Mouse (Mus musculus) urinary bladder, adult 18-20 months (tissue): Measurements from ENCODE around the gene Atxn1.

ENCODE experiments used
- DNase-seq, 2 experiments: peaks; one replicate each; pipeline ENCODE4 v3.0.0; 2022; ENCODE audit warnings: low spot score in 2 of 2, mixed read lengths in 2 of 2

The Atxn1 gene

GRCm38 (mm10) chr13:45964853-45965593 is at the start of gene Atxn1:
Gene Atxn1 (minus strand): TSS chr13:45965008.
- DNase-seq: peak; percentile 47 to 63

GRCm38 (mm10) chr13:46011232-46011631 is 46.4 kb upstream of the Atxn1 start:
- no peak for DNase-seq

- DNase-seq: no peak
Observed at GRCm38 (mm10) chr13:46010075-46010474, 45.3 kb upstream of the Atxn1 start.

- no peak for DNase-seq
Observed at GRCm38 (mm10) chr13:46008831-46009666, 44.2 kb upstream of the Atxn1 start.

GRCm38 (mm10) chr13:46006211-46007102 is 41.6 kb upstream of the Atxn1 start:
- peak in 1 of 2 experiments; percentile 34 for DNase-seq

GRCm38 (mm10) chr13:46005656-46006055 is 40.8 kb upstream of the Atxn1 start:
- no peak for DNase-seq

GRCm38 (mm10) chr13:46001356-46001755 is 36.5 kb upstream of the Atxn1 start:
- no peak for DNase-seq

GRCm38 (mm10) chr13:45992953-45993352 is 28.1 kb upstream of the Atxn1 start:
- DNase-seq: no peak

- no peak for DNase-seq
Observed at GRCm38 (mm10) chr13:45990486-45990885, 25.7 kb upstream of the Atxn1 start.

GRCm38 (mm10) chr13:45979246-45979645 is 14.4 kb upstream of the Atxn1 start:
- DNase-seq: no peak

GRCm38 (mm10) chr13:45976894-45977293 is 12.1 kb upstream of the Atxn1 start:
- DNase-seq: no peak

- DNase-seq: no peak
Observed at GRCm38 (mm10) chr13:45974651-45975050, 9.8 kb upstream of the Atxn1 start.

- DNase-seq: no peak
Observed at GRCm38 (mm10) chr13:45973972-45974490, 9.2 kb upstream of the Atxn1 start.

- no peak for DNase-seq
Observed at GRCm38 (mm10) chr13:45970920-45971536, 6.2 kb upstream of the Atxn1 start.

GRCm38 (mm10) chr13:45968206-45968605 is 3.4 kb upstream of the Atxn1 start:
- DNase-seq: no peak

GRCm38 (mm10) chr13:45967371-45967770 is 2.6 kb upstream of the Atxn1 start:
- no peak for DNase-seq

- DNase-seq: no peak
Observed at GRCm38 (mm10) chr13:45966586-45966985, 1.8 kb upstream of the Atxn1 start.

- peak; percentile 34 to 79 for DNase-seq
Observed at GRCm38 (mm10) chr13:45965594-45966432, 1.0 kb upstream of the Atxn1 start.

GRCm38 (mm10) chr13:45964331-45964852 is 416 bp downstream of the Atxn1 start:
- peak in 1 of 2 experiments; percentile 62 for DNase-seq
